Mouse (Mus musculus): ENCODE measurements at regions not wholly inside any gene's neighbourhood (a gene's known extent, or its start where the extent isn't known, plus 50 kb on each side); places are given as distances from the start of the nearest gene placed in this dataset.

DNA sequence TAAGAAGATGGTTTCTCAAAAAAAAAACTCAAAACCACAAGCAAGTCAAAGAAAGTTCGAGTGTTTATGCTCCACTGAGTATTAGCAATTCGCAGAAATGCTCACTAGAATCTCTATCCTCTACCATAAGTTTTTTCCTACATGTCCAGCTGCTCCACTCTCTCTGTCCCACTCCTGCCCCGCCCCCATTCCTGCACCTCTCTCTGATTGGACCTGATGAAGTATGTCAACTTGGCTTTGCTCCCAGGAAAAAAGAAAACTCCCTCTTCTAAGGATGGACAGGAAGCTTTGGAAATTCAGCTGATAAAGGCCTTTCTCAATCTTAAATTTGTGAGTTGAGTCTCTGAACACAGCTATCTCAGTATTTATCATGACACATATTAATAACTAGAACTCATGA is 684.4 kb upstream of the 2610301B20Rik start:
- Histone ChIP-seq H3K36me3 (replicated peaks; ENCODE audit: control insufficient read depth, insufficient read depth, low read depth, low read length) (no peaks in the 10 kb centered on the region), H3K27me3 (ENCODE audit: control insufficient read depth, insufficient read depth, low read length) (no peaks in the 10 kb centered on the region), H3K27ac (replicated peaks; ENCODE audit: low read depth, low read length) (no peak overlapping the region), H3K4me3 (ENCODE audit: low read depth, low read length) (no peak overlapping the region), H3K9ac (replicated peaks; ENCODE audit: low read length) (no peak overlapping the region), H3K4me1 (ENCODE audit: control insufficient read depth, insufficient read depth, low read length) (no peaks in the 10 kb centered on the region), H3K9me3 (replicated peaks; ENCODE audit: control insufficient read depth, low read length) (no peaks in the 10 kb centered on the region), H3K4me2 (ENCODE audit: low read depth, low read length) (no peak overlapping the region)
- WGBS, result 79% methylated on average over 3 of the region's 3 CpGs
- ATAC-seq (replicated peaks; ENCODE audit: insufficient number of reproducible peaks, low FRiP score, low TSS enrichment, low read depth), result no peak
- no peak for DNase-seq (ENCODE audit: low spot score)

DNA sequence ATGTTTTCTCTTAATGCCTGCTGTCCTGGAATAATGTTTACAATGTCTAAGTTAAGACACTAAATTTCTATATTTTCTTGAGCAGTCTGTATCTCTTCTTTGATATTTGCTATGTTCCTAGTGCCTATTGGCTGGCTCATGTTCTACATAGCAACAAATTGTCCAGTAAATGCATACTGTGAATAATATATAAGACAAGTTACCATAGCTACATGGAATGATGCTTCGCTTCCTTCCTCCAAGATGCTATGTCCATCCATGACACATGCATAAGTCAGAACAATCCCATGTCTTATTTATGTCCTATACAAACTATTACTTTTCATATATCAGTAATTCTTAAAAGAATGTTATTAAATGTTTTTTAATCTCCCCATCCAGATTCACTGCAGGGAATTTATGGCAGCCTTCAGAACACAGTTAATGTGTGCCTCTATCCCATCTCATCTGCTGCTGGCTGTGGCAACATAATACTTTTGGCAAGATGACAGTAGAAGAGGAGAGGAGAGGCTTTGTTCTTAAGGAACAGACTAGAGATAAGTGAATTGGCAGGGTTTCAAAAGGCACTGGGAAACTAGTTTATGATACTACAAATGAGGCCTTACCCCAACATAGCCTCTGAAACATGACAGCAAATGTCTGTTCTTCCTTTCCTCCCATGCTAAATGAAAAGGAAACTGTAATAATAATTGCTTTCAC is 676.9 kb upstream of the 2610301B20Rik start:
- ATAC-seq (replicated peaks; ENCODE audit: insufficient number of reproducible peaks, low FRiP score, low TSS enrichment, low read depth), result no peak

DNA sequence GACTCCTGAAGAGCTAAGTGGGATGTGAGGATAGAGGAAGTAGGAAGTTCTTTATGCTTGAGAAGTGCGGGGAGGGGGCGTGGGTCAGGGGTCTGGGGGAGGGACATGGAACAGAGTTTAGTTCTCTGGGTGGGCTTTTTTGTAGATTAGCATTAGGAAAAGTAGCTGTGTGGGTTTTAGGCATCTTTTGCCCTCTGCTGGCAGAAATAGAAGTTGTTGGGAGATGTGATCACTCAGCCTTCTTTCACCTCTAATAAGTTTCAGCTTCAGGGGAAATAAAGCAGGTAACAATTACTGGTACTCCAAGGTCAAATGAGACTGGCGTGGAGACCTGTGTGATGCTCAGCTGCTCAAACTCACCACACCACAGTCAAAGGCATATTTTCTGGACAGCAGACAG is 672.5 kb upstream of the 2610301B20Rik start:
- 28% methylated on average over 3 of the region's 3 CpGs for WGBS
- no peak overlapping the region for H3K9ac ChIP-seq (replicated peaks; ENCODE audit: low read length)
- H3K27ac ChIP-seq (replicated peaks; ENCODE audit: low read depth, low read length), result no peak overlapping the region
- no peak overlapping the region for H3K4me3 ChIP-seq (ENCODE audit: low read depth, low read length)
- DNase-seq (ENCODE audit: low spot score) (peak; percentile 77), ATAC-seq (replicated peaks; ENCODE audit: insufficient number of reproducible peaks, low FRiP score, low TSS enrichment, low read depth) (peak; percentile 13; the same call in 1 of the 2 replicates)
- no peaks in the 10 kb centered on the region for H3K4me1 ChIP-seq (ENCODE audit: control insufficient read depth, insufficient read depth, low read length)
- no peaks in the 10 kb centered on the region for H3K9me3 ChIP-seq (replicated peaks; ENCODE audit: control insufficient read depth, low read length)
- no peak overlapping the region for H3K4me2 ChIP-seq (ENCODE audit: low read depth, low read length)
- no peaks in the 10 kb centered on the region for H3K27me3 ChIP-seq (ENCODE audit: control insufficient read depth, insufficient read depth, low read length)
- no peaks in the 10 kb centered on the region for H3K36me3 ChIP-seq (replicated peaks; ENCODE audit: control insufficient read depth, insufficient read depth, low read depth, low read length)

More for the DNA sequence above, 676.9 kb upstream of the 2610301B20Rik start:
- WGBS, result 96% methylated on average over 1 of the region's 1 CpGs
- H3K9ac ChIP-seq (replicated peaks; ENCODE audit: low read length), result no peak overlapping the region
- no peaks in the 10 kb centered on the region for H3K4me1 ChIP-seq (ENCODE audit: control insufficient read depth, insufficient read depth, low read length)
- H3K4me2 ChIP-seq (ENCODE audit: low read depth, low read length), result no peak overlapping the region
- no peak overlapping the region for H3K4me3 ChIP-seq (ENCODE audit: low read depth, low read length)
- H3K36me3 ChIP-seq (replicated peaks; ENCODE audit: control insufficient read depth, insufficient read depth, low read depth, low read length), result no peaks in the 10 kb centered on the region
- H3K27me3 ChIP-seq (ENCODE audit: control insufficient read depth, insufficient read depth, low read length), result no peaks in the 10 kb centered on the region
- H3K9me3 ChIP-seq (replicated peaks; ENCODE audit: control insufficient read depth, low read length), result no peaks in the 10 kb centered on the region
- DNase-seq (ENCODE audit: low spot score), result no peak
- no peak overlapping the region for H3K27ac ChIP-seq (replicated peaks; ENCODE audit: low read depth, low read length)

DNA sequence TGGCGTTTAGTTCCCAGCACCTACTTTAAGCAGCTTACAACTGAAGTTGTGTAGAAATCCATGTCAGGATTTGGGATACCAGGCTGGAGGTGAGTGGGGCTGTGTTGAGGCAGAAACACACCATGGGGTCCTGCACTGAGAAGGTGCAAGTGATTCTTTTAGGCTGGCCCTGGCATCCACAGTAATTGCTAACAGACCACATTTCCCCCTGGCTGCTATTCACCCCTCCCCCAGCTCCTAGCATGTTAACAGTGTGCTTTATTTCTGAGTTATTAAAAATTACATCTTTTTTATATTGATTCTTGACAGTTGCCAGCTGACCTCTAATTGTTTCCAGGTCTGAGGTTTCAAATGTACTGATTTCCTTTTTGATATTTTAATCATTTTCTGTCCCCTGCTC is 670.1 kb upstream of the 2610301B20Rik start:
- no peak overlapping the region for H3K4me3 ChIP-seq (ENCODE audit: low read depth, low read length)
- DNase-seq (ENCODE audit: low spot score), result peak; percentile 76
- ATAC-seq (replicated peaks; ENCODE audit: insufficient number of reproducible peaks, low FRiP score, low TSS enrichment, low read depth), result peak; percentile 83
- H3K27ac ChIP-seq (replicated peaks; ENCODE audit: low read depth, low read length), result no peak overlapping the region
- H3K27me3 ChIP-seq (ENCODE audit: control insufficient read depth, insufficient read depth, low read length), result no peaks in the 10 kb centered on the region
- no peaks in the 10 kb centered on the region for H3K36me3 ChIP-seq (replicated peaks; ENCODE audit: control insufficient read depth, insufficient read depth, low read depth, low read length)
- no peak overlapping the region for H3K9ac ChIP-seq (replicated peaks; ENCODE audit: low read length)
- WGBS, result 76% methylated on average over 1 of the region's 1 CpGs
- no peaks in the 10 kb centered on the region for H3K9me3 ChIP-seq (replicated peaks; ENCODE audit: control insufficient read depth, low read length)
- H3K4me1 ChIP-seq (ENCODE audit: control insufficient read depth, insufficient read depth, low read length), result no peaks in the 10 kb centered on the region
- no peak overlapping the region for H3K4me2 ChIP-seq (ENCODE audit: low read depth, low read length)

DNA sequence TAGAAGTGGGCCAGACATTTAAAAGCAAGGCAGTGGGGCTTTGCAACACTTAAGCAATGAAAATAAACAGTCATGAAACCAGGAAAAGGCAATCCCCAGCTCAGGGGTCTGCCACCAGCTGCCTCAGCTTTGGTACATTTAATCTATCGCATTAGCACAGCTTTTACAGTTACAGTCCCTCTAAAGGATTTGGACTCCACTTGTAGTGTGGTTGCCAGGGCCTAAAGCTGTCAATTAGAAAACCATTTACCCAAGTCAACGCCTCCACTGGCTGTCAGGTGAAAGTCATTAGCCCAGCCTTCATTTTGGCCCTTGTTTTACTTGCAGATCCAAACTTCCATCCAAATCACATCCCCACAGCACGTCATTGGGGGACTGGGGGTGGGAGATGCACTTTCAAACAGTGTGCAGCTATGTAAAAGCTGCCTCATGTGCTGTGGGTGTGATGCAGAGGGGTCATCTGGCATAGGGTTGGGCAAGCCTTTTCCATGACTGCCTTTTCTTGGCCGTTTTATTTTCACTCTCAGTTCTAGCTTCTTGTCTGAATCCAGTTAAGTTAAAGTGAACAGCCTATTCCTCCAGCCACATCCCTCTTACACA is 664.9 kb upstream of the 2610301B20Rik start:
- Histone ChIP-seq H3K4me3 (ENCODE audit: low read depth, low read length) (no peak overlapping the region), H3K36me3 (replicated peaks; ENCODE audit: control insufficient read depth, insufficient read depth, low read depth, low read length) (no peaks in the 10 kb centered on the region), H3K9me3 (replicated peaks; ENCODE audit: control insufficient read depth, low read length) (no peaks in the 10 kb centered on the region), H3K27ac (replicated peaks; ENCODE audit: low read depth, low read length) (no peak overlapping the region), H3K9ac (replicated peaks; ENCODE audit: low read length) (no peak overlapping the region), H3K4me2 (ENCODE audit: low read depth, low read length) (no peak overlapping the region), H3K27me3 (ENCODE audit: control insufficient read depth, insufficient read depth, low read length) (no peaks in the 10 kb centered on the region), H3K4me1 (ENCODE audit: control insufficient read depth, insufficient read depth, low read length) (no peaks in the 10 kb centered on the region)
- no peak for ATAC-seq (replicated peaks; ENCODE audit: insufficient number of reproducible peaks, low FRiP score, low TSS enrichment, low read depth)
- 48% methylated on average over 4 of the region's 4 CpGs for WGBS
- no peak for DNase-seq (ENCODE audit: low spot score)

DNA sequence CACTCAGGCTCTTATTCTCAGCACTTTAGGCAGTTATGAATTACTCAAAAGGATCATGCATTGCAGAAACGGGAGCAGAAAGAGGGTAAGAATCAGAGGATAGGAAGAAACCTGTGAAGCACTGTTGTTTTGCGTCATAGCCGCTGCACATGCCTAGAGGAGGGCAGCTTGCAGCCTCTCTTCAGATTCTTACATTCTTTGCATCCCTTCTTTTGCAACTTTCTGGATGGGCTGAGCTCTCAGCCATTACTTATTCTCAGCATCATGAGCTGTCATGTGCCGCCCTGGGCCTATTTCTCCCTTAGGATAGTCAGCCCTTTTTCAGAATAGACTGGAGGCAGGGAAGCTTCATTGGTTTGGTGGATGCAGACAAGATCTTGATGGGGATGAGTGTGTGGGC is 663.0 kb upstream of the 2610301B20Rik start:
- H3K4me1 ChIP-seq (ENCODE audit: control insufficient read depth, insufficient read depth, low read length), result no peaks in the 10 kb centered on the region
- ATAC-seq (replicated peaks; ENCODE audit: insufficient number of reproducible peaks, low FRiP score, low TSS enrichment, low read depth), result no peak
- no peak overlapping the region for H3K9ac ChIP-seq (replicated peaks; ENCODE audit: low read length)
- WGBS, result 92% methylated on average over 4 of the region's 4 CpGs
- DNase-seq (ENCODE audit: low spot score), result no peak
- H3K4me2 ChIP-seq (ENCODE audit: low read depth, low read length), result no peak overlapping the region
- no peaks in the 10 kb centered on the region for H3K36me3 ChIP-seq (replicated peaks; ENCODE audit: control insufficient read depth, insufficient read depth, low read depth, low read length)
- H3K27ac ChIP-seq (replicated peaks; ENCODE audit: low read depth, low read length), result no peak overlapping the region
- no peak overlapping the region for H3K4me3 ChIP-seq (ENCODE audit: low read depth, low read length)
- no peaks in the 10 kb centered on the region for H3K27me3 ChIP-seq (ENCODE audit: control insufficient read depth, insufficient read depth, low read length)
- no peaks in the 10 kb centered on the region for H3K9me3 ChIP-seq (replicated peaks; ENCODE audit: control insufficient read depth, low read length)

DNA sequence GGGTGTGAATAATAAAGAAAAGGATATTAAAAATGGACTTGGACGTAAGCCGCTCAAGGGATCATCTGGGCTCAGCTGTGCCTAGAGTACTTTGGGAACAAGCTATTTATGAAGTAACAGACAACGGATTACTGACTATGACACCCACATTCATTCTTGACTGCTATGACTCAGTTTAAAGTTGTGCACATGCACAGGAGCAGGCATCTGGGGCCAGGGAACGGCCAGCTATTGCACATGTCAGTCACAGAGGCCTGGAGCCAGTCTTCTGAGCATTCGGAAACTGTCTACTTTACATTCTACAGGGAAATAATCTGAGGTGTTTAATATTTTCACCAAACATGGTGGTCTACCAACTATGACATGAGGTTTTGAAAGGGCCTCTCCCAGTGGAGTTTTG is 639.0 kb upstream of the 2610301B20Rik start:
- 87% methylated on average over 5 of the region's 5 CpGs for WGBS
- no peak for DNase-seq (ENCODE audit: low spot score)

DNA sequence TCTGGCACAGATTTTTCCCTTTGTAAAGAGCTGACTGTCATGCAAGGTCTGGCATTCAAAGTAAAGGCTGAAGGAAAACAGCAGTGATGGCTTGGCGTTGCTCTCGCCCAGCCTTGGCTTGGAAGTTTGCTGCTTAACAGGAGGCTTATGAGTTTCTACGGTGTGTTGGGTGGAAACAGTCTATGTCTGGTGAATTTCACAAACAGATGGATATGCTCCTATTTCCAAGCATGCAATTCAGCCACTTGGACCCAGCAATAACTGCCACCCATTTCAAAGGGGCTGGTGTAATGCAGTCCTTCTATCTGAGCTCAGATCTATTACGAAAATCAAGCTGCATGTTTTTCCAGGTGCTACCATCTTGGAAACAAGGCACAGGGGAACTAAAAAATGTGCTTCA is 632.2 kb upstream of the 2610301B20Rik start:
- no peak overlapping the region for H3K4me2 ChIP-seq (ENCODE audit: low read depth, low read length)
- 73% methylated on average over 4 of the region's 4 CpGs for WGBS
- no peaks in the 10 kb centered on the region for H3K9me3 ChIP-seq (replicated peaks; ENCODE audit: control insufficient read depth, low read length)
- no peak overlapping the region for H3K9ac ChIP-seq (replicated peaks; ENCODE audit: low read length)
- no peak overlapping the region for H3K4me3 ChIP-seq (ENCODE audit: low read depth, low read length)
- no peak overlapping the region for H3K27ac ChIP-seq (replicated peaks; ENCODE audit: low read depth, low read length)
- DNase-seq (ENCODE audit: low spot score) (peak; percentile 13), ATAC-seq (replicated peaks; ENCODE audit: insufficient number of reproducible peaks, low FRiP score, low TSS enrichment, low read depth) (no peak)
- no peaks in the 10 kb centered on the region for H3K4me1 ChIP-seq (ENCODE audit: control insufficient read depth, insufficient read depth, low read length)
- no peaks in the 10 kb centered on the region for H3K27me3 ChIP-seq (ENCODE audit: control insufficient read depth, insufficient read depth, low read length)
- no peaks in the 10 kb centered on the region for H3K36me3 ChIP-seq (replicated peaks; ENCODE audit: control insufficient read depth, insufficient read depth, low read depth, low read length)

More for the DNA sequence above, 639.0 kb upstream of the 2610301B20Rik start:
- Histone ChIP-seq H3K36me3 (replicated peaks; ENCODE audit: control insufficient read depth, insufficient read depth, low read depth, low read length) (no peaks in the 10 kb centered on the region), H3K9ac (replicated peaks; ENCODE audit: low read length) (no peak overlapping the region), H3K4me2 (ENCODE audit: low read depth, low read length) (no peak overlapping the region), H3K27me3 (ENCODE audit: control insufficient read depth, insufficient read depth, low read length) (no peaks in the 10 kb centered on the region), H3K4me3 (ENCODE audit: low read depth, low read length) (no peak overlapping the region), H3K4me1 (ENCODE audit: control insufficient read depth, insufficient read depth, low read length) (no peaks in the 10 kb centered on the region), H3K9me3 (replicated peaks; ENCODE audit: control insufficient read depth, low read length) (no peaks in the 10 kb centered on the region), H3K27ac (replicated peaks; ENCODE audit: low read depth, low read length) (no peak overlapping the region)
- no peak for ATAC-seq (replicated peaks; ENCODE audit: insufficient number of reproducible peaks, low FRiP score, low TSS enrichment, low read depth)
